Mouse (Mus musculus) lung, embryonic 15.5 days (tissue): ENCODE results near the gene Clec2l. TPM values are rescaled to one million over a fixed set of nuclear protein-coding genes. Genes with fewer than 3 reads are reported as not detected.

Experiments
- ATAC-seq: fragments of 200-750 bp; cut with Nextera tagmentation; 2 replicates; pipeline ENCODE4 v1.8.0; 2017; ENCODE audit warnings: moderate number of reproducible peaks, borderline replicate concordance; ENCODE audit not compliant: low FRiP score, low TSS enrichment; ENCODE audit errors: extremely low read depth
- H3K27ac ChIP-seq: fragments of 300-500 bp; sonication (generic); 2 replicates; pipeline ENCODE4 v1.5.1; 2015; ENCODE audit warnings: moderate library complexity, mild to moderate bottlenecking, inconsistent platforms
- H3K27me3 ChIP-seq: fragments of 300-500 bp; sonication (generic); 2 replicates; pipeline ENCODE4 v1.6.1; 2015; ENCODE audit warnings: inconsistent platforms
- H3K36me3 ChIP-seq: fragments of 300-500 bp; sonication (generic); 2 replicates; pipeline ENCODE4 v1.6.1; 2015; ENCODE audit warnings: inconsistent platforms
- H3K4me1 ChIP-seq: fragments of 300-500 bp; sonication (generic); 2 replicates; pipeline ENCODE4 v1.6.1; 2015; ENCODE audit warnings: inconsistent platforms
- H3K4me2 ChIP-seq: fragments of 300-500 bp; sonication (generic); 2 replicates; pipeline ENCODE4 v1.6.1; 2015; ENCODE audit warnings: inconsistent platforms, mild to moderate bottlenecking, moderate library complexity
- H3K4me3 ChIP-seq: fragments of 300-500 bp; sonication (generic); 2 replicates; pipeline ENCODE4 v1.5.1; 2015; ENCODE audit warnings: mild to moderate bottlenecking, inconsistent platforms
- H3K9ac ChIP-seq: fragments of 300-500 bp; sonication (generic); 2 replicates; pipeline ENCODE4 v1.6.1; 2015; ENCODE audit warnings: inconsistent platforms
- H3K9me3 ChIP-seq: fragments of 300-500 bp; sonication (generic); 2 replicates; pipeline ENCODE4 v1.6.1; 2016; ENCODE audit warnings: inconsistent platforms
- WGBS: fragments of 180-500 bp; shearing (Covaris S2); methylation state at CpG from one replicate; pipeline ENCODE4 v1.1.7; 2015; 5-methylcytosine and 5-hydroxymethylcytosine counted together
- polyA plus RNA-seq: library from polyadenylated mRNA; unstranded; fragments of >200 nt; fragmentation: Nextera tagmentation; extraction: Ambion mirVana; gene quantifications from 2 replicates; pipeline ENCODE4 v1.2.1, GENCODE M21; 2015

The Clec2l gene
- polyA plus RNA-seq, 1 experiment from 2014 or later = 1.0 TPM

DNA sequence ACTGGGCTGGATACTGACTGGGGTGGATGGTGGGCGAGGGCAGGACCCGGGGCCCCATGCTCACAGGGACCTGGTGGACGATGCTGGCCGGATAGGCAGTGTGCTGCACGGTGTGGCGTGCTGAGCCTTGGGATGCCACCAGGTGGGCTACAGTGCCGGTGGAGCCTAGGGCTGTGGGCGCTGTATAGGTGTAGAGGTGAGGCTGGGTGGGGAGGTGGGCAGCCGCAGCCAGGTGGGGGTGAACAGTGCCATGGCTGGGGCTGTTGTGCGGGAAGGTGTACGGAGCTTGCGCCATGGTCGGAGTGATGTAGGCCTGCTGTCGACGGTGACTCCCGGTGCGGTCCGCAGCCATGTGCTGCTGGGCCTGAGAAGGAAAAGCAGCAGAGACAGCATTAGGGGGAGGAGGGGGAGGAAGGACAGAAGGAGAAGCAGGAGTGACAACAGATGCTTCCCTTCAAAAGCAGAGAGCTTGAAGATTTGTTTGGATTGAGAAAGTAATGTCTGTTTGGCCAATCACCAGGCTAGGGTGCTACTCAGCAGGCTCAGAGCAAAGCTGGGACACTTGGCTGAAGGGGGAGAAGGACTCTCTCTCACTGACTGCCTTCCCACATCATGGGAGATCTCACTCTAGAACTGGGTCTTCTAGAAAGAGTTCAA is 35.5 kb downstream of the Clec2l start:
- Histone ChIP-seq H3K27me3 (no peaks in the 10 kb centered on the region), H3K9me3 (no peaks in the 10 kb centered on the region), H3K36me3 (peaks cover 55% of the 10 kb centered on the region), H3K4me1 (peaks cover 13% of the 10 kb centered on the region), H3K27ac (peak overlapping the region; percentile 42), H3K9ac (no peak overlapping the region), H3K4me2 (no peak overlapping the region), H3K4me3 (no peak overlapping the region)
- WGBS = 79% methylated on average over 18 of the region's 18 CpGs
- peak; percentile 73; the same call in 1 of the 2 replicates for ATAC-seq

DNA sequence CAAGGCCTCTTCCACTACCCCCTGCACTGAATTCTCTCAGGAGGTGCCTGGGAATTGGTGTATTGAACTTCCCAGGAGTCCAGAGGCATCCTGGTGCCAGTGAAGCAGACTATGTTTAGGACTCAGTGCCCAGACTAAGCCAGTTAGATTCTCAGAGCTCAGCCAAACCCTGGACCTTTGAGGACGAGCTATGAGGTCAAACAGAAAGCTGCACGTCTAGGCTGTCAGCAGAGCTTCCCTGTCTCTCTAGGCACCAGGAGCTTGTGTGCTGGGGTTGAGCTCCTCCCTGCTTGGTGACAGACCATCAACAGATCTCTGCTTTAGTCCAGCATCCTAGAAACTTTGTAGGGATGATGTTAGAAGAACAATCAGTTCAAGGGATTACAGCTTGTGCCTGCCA is 38.6 kb downstream of the Clec2l start:
- Histone ChIP-seq H3K27me3 (no peaks in the 10 kb centered on the region), H3K36me3 (peaks cover 52% of the 10 kb centered on the region), H3K4me1 (peaks cover 18% of the 10 kb centered on the region), H3K27ac (no peak overlapping the region), H3K9me3 (no peaks in the 10 kb centered on the region), H3K4me2 (no peak overlapping the region), H3K9ac (no peak overlapping the region), H3K4me3 (no peak overlapping the region)
- ATAC-seq = no peak
- 67% methylated on average over 2 of the region's 2 CpGs for WGBS

DNA sequence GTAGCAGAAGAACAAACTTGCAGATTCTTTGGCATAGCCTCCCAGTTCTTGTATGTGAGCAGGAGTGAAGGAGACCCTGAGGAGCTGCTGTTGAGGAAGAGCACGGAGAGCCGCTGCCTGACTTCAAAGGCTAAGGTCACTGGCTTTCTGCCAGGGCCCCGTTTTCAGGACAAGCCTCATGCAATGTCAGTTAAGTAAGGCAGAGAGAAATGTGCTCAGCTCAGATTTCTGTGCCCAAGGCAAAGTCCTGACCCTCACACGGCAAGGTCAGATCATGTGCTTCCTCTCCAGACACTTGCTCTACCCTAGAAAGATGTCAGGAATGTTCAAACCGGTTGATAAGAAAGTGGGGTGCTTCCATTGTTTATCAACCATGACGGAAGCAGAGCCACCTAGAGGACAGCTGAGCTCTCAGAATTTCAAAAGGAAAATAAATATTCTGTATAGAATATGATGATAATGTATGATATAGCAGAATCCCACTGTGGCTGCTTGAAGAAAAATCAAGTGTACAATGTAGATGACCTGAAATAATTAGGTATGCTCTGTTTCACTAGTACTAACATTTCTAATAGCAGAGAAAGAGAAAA is 40.0 kb downstream of the Clec2l start:
- H3K4me1 ChIP-seq = peaks cover 18% of the 10 kb centered on the region
- no peak overlapping the region for H3K4me3 ChIP-seq
- ATAC-seq = no peak
- H3K9me3 ChIP-seq = no peaks in the 10 kb centered on the region
- no peak overlapping the region for H3K9ac ChIP-seq
- peaks cover 46% of the 10 kb centered on the region for H3K36me3 ChIP-seq
- H3K4me2 ChIP-seq = no peak overlapping the region
- H3K27ac ChIP-seq = no peak overlapping the region
- 12% methylated on average over 6 of the region's 6 CpGs for WGBS
- H3K27me3 ChIP-seq = no peaks in the 10 kb centered on the region

DNA sequence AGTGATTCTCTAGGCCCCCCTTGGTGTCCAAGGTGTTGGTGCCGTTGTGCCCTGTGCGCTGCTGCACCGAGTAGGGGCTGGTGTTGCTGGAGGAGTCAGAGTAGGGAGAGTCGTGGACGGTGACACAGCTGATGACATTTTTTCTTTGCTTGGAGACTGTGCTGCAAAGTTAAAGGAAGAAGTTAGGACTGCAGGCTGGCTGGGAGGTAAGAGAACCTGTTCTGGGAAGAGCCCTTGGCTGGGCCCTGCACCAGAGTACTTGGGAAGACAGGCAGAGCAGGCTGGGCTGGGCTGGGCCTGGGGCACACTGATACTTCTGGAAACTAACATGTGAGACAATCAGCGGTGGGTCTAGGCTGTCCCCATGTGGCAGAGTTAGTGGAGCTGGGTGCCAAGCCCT is 40.7 kb downstream of the Clec2l start:
- H3K36me3 ChIP-seq = peaks cover 41% of the 10 kb centered on the region
- no peak overlapping the region for H3K4me3 ChIP-seq
- no peaks in the 10 kb centered on the region for H3K9me3 ChIP-seq
- H3K9ac ChIP-seq = no peak overlapping the region
- no peaks in the 10 kb centered on the region for H3K27me3 ChIP-seq
- H3K4me2 ChIP-seq = no peak overlapping the region
- 0 out of 2 replicates have a peak, but pooled peaks have one; percentile 33 for ATAC-seq
- whole genome bisulfite sequencing = 77% methylated on average over 6 of the region's 6 CpGs
- peaks cover 15% of the 10 kb centered on the region for H3K4me1 ChIP-seq
- no peak overlapping the region for H3K27ac ChIP-seq

- ATAC-seq = peak; percentile 46; the same call in 1 of the 2 replicates
Measured at GRCm38 (mm10) chr6:38704264-38704984, 41.6 kb downstream of the Clec2l start.

GRCm38 (mm10) chr6:38710449-38710848 is 47.6 kb downstream of the Clec2l start:
- no peak overlapping the region for H3K4me2 ChIP-seq
- no peak overlapping the region for H3K4me3 ChIP-seq
- no peak overlapping the region for H3K27ac ChIP-seq
- ATAC-seq = no peak
- H3K4me1 ChIP-seq = no peaks in the 10 kb centered on the region
- no peaks in the 10 kb centered on the region for H3K27me3 ChIP-seq
- no peaks in the 10 kb centered on the region for H3K9me3 ChIP-seq
- peaks cover 56% of the 10 kb centered on the region for H3K36me3 ChIP-seq
- 88% methylated on average over 3 of the region's 3 CpGs for WGBS
- H3K9ac ChIP-seq = no peak overlapping the region

More at GRCm38 (mm10) chr6:38704264-38704984, 41.6 kb downstream of the Clec2l start:
- Histone ChIP-seq H3K36me3 (peaks cover 33% of the 10 kb centered on the region), H3K27me3 (no peaks in the 10 kb centered on the region), H3K27ac (no peak overlapping the region), H3K4me3 (no peak overlapping the region), H3K9ac (no peak overlapping the region), H3K9me3 (no peaks in the 10 kb centered on the region), H3K4me1 (peaks cover 11% of the 10 kb centered on the region), H3K4me2 (no peak overlapping the region)
- 64% methylated on average over 7 of the region's 7 CpGs for WGBS

DNA sequence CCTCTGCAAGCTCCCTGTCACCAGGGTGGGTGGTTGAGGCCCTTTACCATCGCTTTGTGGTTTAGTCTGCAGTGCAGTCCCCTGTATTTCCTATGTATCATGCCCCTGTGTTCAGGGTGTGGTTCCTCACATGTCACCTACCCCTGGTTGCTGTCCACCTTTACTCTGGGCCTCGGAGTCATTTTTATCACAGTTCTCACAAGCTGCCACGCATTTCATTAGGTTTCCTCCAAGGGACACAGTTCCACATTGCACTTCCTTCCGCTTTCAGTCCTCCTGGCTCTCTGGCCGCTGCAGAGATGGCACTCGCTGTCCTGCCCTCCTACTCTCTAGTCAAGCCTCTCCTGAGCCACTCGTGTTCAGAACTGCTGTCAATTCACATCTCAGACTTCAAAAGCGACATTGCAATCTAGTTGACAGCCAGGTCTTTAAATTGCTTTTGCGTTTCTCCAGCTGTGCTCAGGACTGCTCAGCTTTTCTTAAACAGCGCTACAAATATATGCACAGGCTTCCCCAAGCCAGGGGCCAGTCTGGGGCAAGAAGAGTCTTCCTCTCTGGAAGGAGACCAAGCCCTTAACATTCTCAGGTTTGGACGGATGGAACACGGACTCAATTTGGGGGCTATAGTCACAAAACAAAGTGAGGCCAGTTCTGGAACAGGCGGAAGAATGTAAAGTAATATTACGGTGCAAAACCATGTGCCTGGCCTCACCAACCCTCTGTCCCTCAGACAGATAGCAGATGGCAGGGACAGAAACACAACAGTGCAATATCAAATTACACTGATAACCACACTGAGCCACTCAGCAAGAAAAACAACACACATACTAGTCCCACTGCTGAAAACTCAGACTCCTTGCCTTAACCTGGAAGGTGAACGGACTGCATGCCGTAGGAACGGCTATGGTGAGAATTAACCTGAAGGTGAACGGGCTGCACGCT is 51.4 kb downstream of the Clec2l start:
- no peaks in the 10 kb centered on the region for H3K9me3 ChIP-seq
- H3K27me3 ChIP-seq = no peaks in the 10 kb centered on the region
- H3K9ac ChIP-seq = no peak overlapping the region
- 82% methylated on average over 19 of the region's 19 CpGs for WGBS
- no peak overlapping the region for H3K27ac ChIP-seq
- no peaks in the 10 kb centered on the region for H3K4me1 ChIP-seq
- peaks cover 86% of the 10 kb centered on the region for H3K36me3 ChIP-seq
- no peak overlapping the region for H3K4me3 ChIP-seq
- ATAC-seq = no peak
- H3K4me2 ChIP-seq = no peak overlapping the region

GRCm38 (mm10) chr6:38715881-38716280 is 53.0 kb downstream of the Clec2l start:
- Histone ChIP-seq H3K9me3 (no peaks in the 10 kb centered on the region), H3K27ac (no peak overlapping the region), H3K4me3 (no peak overlapping the region), H3K4me2 (no peak overlapping the region), H3K27me3 (no peaks in the 10 kb centered on the region), H3K4me1 (no peaks in the 10 kb centered on the region), H3K9ac (no peak overlapping the region), H3K36me3 (peaks cover 86% of the 10 kb centered on the region)
- ATAC-seq = no peak
- 84% methylated on average over 16 of the region's 16 CpGs for WGBS

DNA sequence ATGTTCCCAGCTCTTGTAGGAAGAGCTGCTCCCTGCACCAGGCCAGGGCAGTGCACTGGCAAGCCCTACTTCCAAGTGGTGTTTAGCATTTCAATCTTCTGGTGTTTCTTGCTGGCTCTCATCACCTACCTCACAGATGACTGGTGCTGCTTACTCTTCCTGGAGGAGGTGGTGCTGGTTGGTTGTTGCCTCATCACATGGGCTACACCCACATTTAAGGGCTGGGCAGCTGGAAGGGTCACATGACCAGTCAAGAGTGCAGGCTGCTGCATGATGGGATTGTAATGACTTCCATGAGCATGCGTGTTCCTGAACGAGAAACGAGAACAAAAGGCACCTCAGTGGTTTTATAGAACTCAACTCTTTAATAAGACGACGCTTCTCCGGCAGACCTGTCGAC is 55.8 kb downstream of the Clec2l start:
- no peaks in the 10 kb centered on the region for H3K4me1 ChIP-seq
- WGBS = 88% methylated on average over 7 of the region's 7 CpGs
- H3K9me3 ChIP-seq = no peaks in the 10 kb centered on the region
- peaks cover 75% of the 10 kb centered on the region for H3K36me3 ChIP-seq
- H3K9ac ChIP-seq = no peak overlapping the region
- H3K4me2 ChIP-seq = no peak overlapping the region
- no peak overlapping the region for H3K4me3 ChIP-seq
- H3K27ac ChIP-seq = no peak overlapping the region
- no peaks in the 10 kb centered on the region for H3K27me3 ChIP-seq
- ATAC-seq = no peak

GRCm38 (mm10) chr6:38719229-38719628 is 56.4 kb downstream of the Clec2l start:
- no peak overlapping the region for H3K9ac ChIP-seq
- no peaks in the 10 kb centered on the region for H3K9me3 ChIP-seq
- no peak overlapping the region for H3K4me2 ChIP-seq
- no peaks in the 10 kb centered on the region for H3K27me3 ChIP-seq
- ATAC-seq = no peak
- H3K36me3 ChIP-seq = peaks cover 69% of the 10 kb centered on the region
- no peak overlapping the region for H3K4me3 ChIP-seq
- 87% methylated on average over 6 of the region's 6 CpGs for WGBS
- no peaks in the 10 kb centered on the region for H3K4me1 ChIP-seq
- H3K27ac ChIP-seq = no peak overlapping the region

DNA sequence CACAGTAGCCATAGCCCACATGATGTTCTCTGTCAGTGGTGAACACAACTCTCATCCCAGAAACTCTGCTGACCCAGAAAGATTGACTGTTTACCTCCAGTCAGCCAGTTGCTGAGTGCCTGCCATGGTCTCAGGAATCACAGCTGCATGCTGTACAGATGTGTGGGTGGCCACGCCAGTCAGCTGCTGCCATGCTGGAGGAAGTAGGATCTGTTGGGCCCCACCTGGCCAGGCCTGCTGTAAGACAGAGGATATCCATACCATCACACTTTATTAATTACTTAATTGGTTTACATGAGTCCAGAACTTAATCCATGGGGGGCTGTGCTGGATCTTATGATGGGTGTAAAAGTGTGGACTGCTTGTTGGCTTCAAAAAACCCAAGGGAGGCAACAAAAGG is 58.5 kb downstream of the Clec2l start:
- 88% methylated on average over 1 of the region's 1 CpGs for WGBS
- H3K4me2 ChIP-seq = no peak overlapping the region
- H3K27me3 ChIP-seq = no peaks in the 10 kb centered on the region
- no peaks in the 10 kb centered on the region for H3K4me1 ChIP-seq
- no peaks in the 10 kb centered on the region for H3K9me3 ChIP-seq
- no peak overlapping the region for H3K9ac ChIP-seq
- no peak overlapping the region for H3K27ac ChIP-seq
- ATAC-seq = no peak
- no peak overlapping the region for H3K4me3 ChIP-seq
- peaks cover 48% of the 10 kb centered on the region for H3K36me3 ChIP-seq
